Mouse (Mus musculus) liver, adult 2 months (tissue): ENCODE measurements around the gene Ccdc59. TPM values are rescaled to one million over a fixed set of nuclear protein-coding genes. Genes with fewer than 3 reads are reported as not detected.

ENCODE experiments used
- DNase-seq: peaks from one replicate; pipeline ENCODE4 v3.0.0-alpha.2; 2011; ENCODE audit warnings: low read depth, low spot score; ENCODE audit errors: extremely low read depth
- H3K27ac ChIP-seq: fragments of 200-500 bp; replicated peaks from 2 replicates; pipeline ENCODE4 v1.5.1; 2012; ENCODE audit warnings: low read depth, mild to moderate bottlenecking, control low read depth, inconsistent platforms, low read length; ENCODE audit not compliant: insufficient read depth
- H3K27me3 ChIP-seq: fragments of 200-500 bp; 2 replicates; pipeline ENCODE4 v1.6.1; 2012; ENCODE audit warnings: mild to moderate bottlenecking, moderate library complexity, low read length, inconsistent platforms; ENCODE audit not compliant: control insufficient read depth, insufficient read depth
- H3K36me3 ChIP-seq: fragments of 200-500 bp; 2 replicates; pipeline ENCODE4 v1.6.1; 2012; ENCODE audit warnings: low read length, inconsistent platforms; ENCODE audit not compliant: control insufficient read depth, insufficient read depth
- H3K4me1 ChIP-seq: fragments of 200-500 bp; 2 replicates; pipeline ENCODE4 v1.6.1; 2011; ENCODE audit warnings: low read length; ENCODE audit not compliant: control insufficient read depth, insufficient read depth
- H3K4me3 ChIP-seq: fragments of 200-500 bp; 2 replicates; pipeline ENCODE4 v1.5.1; 2011; ENCODE audit warnings: low read depth, mild to moderate bottlenecking, control low read depth, low read length, moderate library complexity; ENCODE audit not compliant: insufficient read depth
- H3K79me2 ChIP-seq: fragments of 200-500 bp; 2 replicates; pipeline ENCODE4 v1.6.1; 2012; ENCODE audit warnings: inconsistent platforms, mild to moderate bottlenecking, low read length, moderate library complexity; ENCODE audit not compliant: control insufficient read depth, insufficient read depth
- H3K9ac ChIP-seq: fragments of 200-500 bp; 2 replicates; pipeline ENCODE4 v1.6.1; 2012; ENCODE audit warnings: low read depth, mild to moderate bottlenecking, control low read depth, inconsistent platforms, low read length
- CTCF ChIP-seq: fragments of 200-500 bp; IDR thresholded peaks from 2 replicates; pipeline ENCODE4 v1.5.1; 2011; ENCODE audit warnings: low read depth, low read length, control low read depth
- POLR2A ChIP-seq: fragments of 200-500 bp; IDR thresholded peaks from 2 replicates; pipeline ENCODE4 v1.6.1; 2011; ENCODE audit warnings: low read length, control low read depth; ENCODE audit not compliant: insufficient read depth; ENCODE audit errors: extremely low read depth
- WGBS: fragments of 180-500 bp; shearing (Covaris S2); methylation state at CpG from one replicate; pipeline ENCODE4 v1.1.7; 2018; 5-methylcytosine and 5-hydroxymethylcytosine counted together
- polyA plus RNA-seq: library from polyadenylated mRNA; depleted of rRNA; stranded (reverse); fragments of >200 nt; gene quantifications from 2 replicates; pipeline ENCODE4 v1.2.3, GENCODE M21; 2012; rRNA removed
- total RNA-seq: library from RNA; depleted of rRNA; stranded (reverse); fragments of >200 nt; gene quantifications from 2 replicates; pipeline ENCODE4 v1.2.3, GENCODE M21; 2014; rRNA removed

Gene Ccdc59
- total RNA-seq = 6.3 and 6.5 TPM in 2 replicates
- 1.8 and 2.7 TPM in 2 replicates for polyA plus RNA-seq

GRCm38 (mm10) chr10:105840928-105841888 lies at the start of gene Ccdc59, which contains the start of gene Mettl25:
TSS of gene Ccdc59 (plus strand) at chr10:105841067.
TSS of gene Mettl25 (minus strand) at chr10:105841380.
- H3K27ac ChIP-seq = peak within 1 kb of the TSS; percentile 88
- no peaks in the 10 kb centered on the region; the same call in 1 of the 2 replicates for H3K79me2 ChIP-seq
- peak; percentile 89 for DNase-seq
- under 1% methylated on average over 90 of the region's 90 CpGs for WGBS
- peak within 1 kb of the TSS; percentile 77 for H3K4me3 ChIP-seq
- peak; percentile 67 for TF ChIP-seq CTCF
- TF ChIP-seq POLR2A = peak; percentile 65; the same call in 1 of the 2 replicates
- peaks cover 3% of the 10 kb centered on the region; the same call in 1 of the 2 replicates for H3K4me1 ChIP-seq
- H3K9ac ChIP-seq = peak within 1 kb of the TSS; percentile 93
- H3K27me3 ChIP-seq = no peaks in the 10 kb centered on the region
- peaks cover 22% of the 10 kb centered on the region for H3K36me3 ChIP-seq

GRCm38 (mm10) chr10:105793776-105794552 lies 46.9 kb upstream of the Ccdc59 start:
- H3K79me2 ChIP-seq = no peaks in the 10 kb centered on the region
- H3K4me3 ChIP-seq = no peak overlapping the region
- TF ChIP-seq CTCF (no peak), POLR2A (no peak)
- H3K27me3 ChIP-seq = no peaks in the 10 kb centered on the region
- H3K36me3 ChIP-seq = peaks cover 3% of the 10 kb centered on the region; the same call in 1 of the 2 replicates
- 86% methylated on average over 15 of the region's 15 CpGs for WGBS
- H3K27ac ChIP-seq = no peak overlapping the region
- no peaks in the 10 kb centered on the region for H3K4me1 ChIP-seq
- H3K9ac ChIP-seq = no peak overlapping the region
- no peak for DNase-seq

- H3K27ac ChIP-seq = no peak overlapping the region
- no peak overlapping the region for H3K9ac ChIP-seq
- no peak for DNase-seq
- H3K4me1 ChIP-seq = no peaks in the 10 kb centered on the region
- no peak for TF ChIP-seq CTCF
- no peak for TF ChIP-seq POLR2A
- WGBS = 84% methylated on average over 8 of the region's 8 CpGs
- H3K4me3 ChIP-seq = no peak overlapping the region
- no peaks in the 10 kb centered on the region for H3K27me3 ChIP-seq
- no peaks in the 10 kb centered on the region for H3K79me2 ChIP-seq
- H3K36me3 ChIP-seq = peaks cover 3% of the 10 kb centered on the region; the same call in 1 of the 2 replicates
These were observed 43.5 kb upstream of the Ccdc59 start for GRCm38 (mm10) chr10:105797250-105797924.

GRCm38 (mm10) chr10:105801147-105801546 lies 39.7 kb upstream of the Ccdc59 start:
- Histone ChIP-seq H3K4me1 (no peaks in the 10 kb centered on the region), H3K79me2 (no peaks in the 10 kb centered on the region), H3K36me3 (no peaks in the 10 kb centered on the region), H3K27me3 (no peaks in the 10 kb centered on the region), H3K9ac (no peak overlapping the region), H3K4me3 (no peak overlapping the region), H3K27ac (no peak overlapping the region)
- DNase-seq = no peak
- WGBS = 94% methylated on average over 6 of the region's 6 CpGs
- TF ChIP-seq CTCF (no peak), POLR2A (no peak)

GRCm38 (mm10) chr10:105802132-105802531 lies 38.7 kb upstream of the Ccdc59 start:
- H3K27me3 ChIP-seq = no peaks in the 10 kb centered on the region
- no peaks in the 10 kb centered on the region for H3K4me1 ChIP-seq
- no peak overlapping the region for H3K9ac ChIP-seq
- no peak overlapping the region for H3K27ac ChIP-seq
- TF ChIP-seq CTCF = no peak
- TF ChIP-seq POLR2A = no peak
- DNase-seq = no peak
- 96% methylated on average over 6 of the region's 6 CpGs for WGBS
- H3K79me2 ChIP-seq = no peaks in the 10 kb centered on the region
- no peaks in the 10 kb centered on the region for H3K36me3 ChIP-seq
- no peak overlapping the region for H3K4me3 ChIP-seq
